Mouse (Mus musculus): ENCODE results near the gene Akap6.

GRCm38 (mm10) chr12:52834781-52835279 is 135.6 kb downstream of the Akap6 start:
- no peak for TF ChIP-seq CTCF (IDR thresholded peaks at IDR 0.05; ENCODE audit: low read depth)
- TF ChIP-seq EP300 (IDR thresholded peaks at IDR 0.05; ENCODE audit: low read depth), result no peak
